Mouse (Mus musculus): ENCODE data around the gene Dus2. TPM values are rescaled to one million over a fixed set of nuclear protein-coding genes. Genes with fewer than 3 reads are reported as not detected.

Gene Dus2
- polyA plus RNA-seq, 1 experiment from 2014 or later, result 18.4 TPM

DNA sequence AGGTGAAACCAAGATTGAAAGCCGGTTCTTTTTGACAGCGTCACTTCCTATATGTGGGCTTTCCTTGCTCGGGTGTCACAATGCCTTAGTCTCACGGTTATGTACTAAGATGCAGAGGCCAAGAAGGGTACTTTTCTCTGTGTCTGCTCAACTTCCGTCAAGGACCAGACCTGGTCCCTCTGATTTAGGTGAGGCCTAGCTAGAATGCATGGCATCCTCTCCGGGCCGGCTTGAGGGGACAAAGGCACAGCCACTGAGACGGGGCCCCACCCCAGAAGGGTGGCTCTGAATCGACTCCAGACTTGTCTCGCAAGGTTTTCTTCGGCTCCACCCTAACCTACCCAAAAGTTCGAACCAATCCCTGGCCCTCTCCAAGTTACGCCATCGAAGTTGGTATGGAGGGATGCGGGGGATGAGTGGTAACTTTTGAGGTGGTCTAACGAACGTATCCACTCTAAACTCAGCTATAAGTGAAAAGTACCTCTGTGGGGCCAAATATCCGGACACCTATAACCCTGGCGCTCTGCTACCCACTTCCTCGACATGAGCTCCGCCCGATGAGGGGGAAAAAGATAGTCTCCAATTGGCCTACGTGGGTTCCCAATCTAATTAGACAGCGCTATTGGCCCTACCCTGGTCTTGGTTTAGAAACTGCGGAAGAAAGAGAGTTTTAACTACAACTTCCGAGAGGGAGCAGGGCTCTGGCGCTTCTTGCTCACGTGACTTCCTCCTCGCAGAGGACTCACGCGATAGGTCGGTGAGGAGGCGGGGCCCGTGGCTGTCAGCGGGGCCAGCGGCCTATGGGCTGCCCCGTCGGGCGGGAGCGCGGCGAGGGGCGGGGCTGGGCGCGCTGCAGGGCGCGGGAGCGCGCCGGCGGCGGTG, 67.8 kb downstream of the Dus2 start, which contains the start of gene Nfatc3:
Nfatc3 (plus strand) TSS at position 110 of the 882 bp plus-strand sequence.
- WGBS, result under 1% methylated on average over 52 of the region's 52 CpGs
- H3K4me1 ChIP-seq (replicated peaks; ENCODE audit: control insufficient read depth, insufficient read depth, low read length), result peaks cover 15% of the 10 kb centered on the region
- peak; percentile 99 for ATAC-seq (ENCODE audit: low read depth)
- no peaks in the 10 kb centered on the region for H3K36me3 ChIP-seq (ENCODE audit: control insufficient read depth, insufficient read depth, low read length)
- peak within 1 kb of the TSS; percentile 68 for H3K4me2 ChIP-seq (ENCODE audit: low read depth, low read length)
- no peaks in the 10 kb centered on the region for H3K27me3 ChIP-seq (ENCODE audit: control insufficient read depth, insufficient read depth, low read depth, low read length)
- H3K9me3 ChIP-seq (ENCODE audit: control insufficient read depth, low read length), result no peaks in the 10 kb centered on the region
- peak within 1 kb of the TSS; percentile 92 for H3K9ac ChIP-seq (ENCODE audit: low read length)
- H3K27ac ChIP-seq (ENCODE audit: low read length), result peak within 1 kb of the TSS; percentile 96
- H3K4me3 ChIP-seq (ENCODE audit: low read length), result peak within 1 kb of the TSS; percentile 93

GRCm38 (mm10) chr8:106059613-106060371, 68.7 kb downstream of the Dus2 start:
- peak; percentile 79 for ATAC-seq (ENCODE audit: low read depth)

DNA sequence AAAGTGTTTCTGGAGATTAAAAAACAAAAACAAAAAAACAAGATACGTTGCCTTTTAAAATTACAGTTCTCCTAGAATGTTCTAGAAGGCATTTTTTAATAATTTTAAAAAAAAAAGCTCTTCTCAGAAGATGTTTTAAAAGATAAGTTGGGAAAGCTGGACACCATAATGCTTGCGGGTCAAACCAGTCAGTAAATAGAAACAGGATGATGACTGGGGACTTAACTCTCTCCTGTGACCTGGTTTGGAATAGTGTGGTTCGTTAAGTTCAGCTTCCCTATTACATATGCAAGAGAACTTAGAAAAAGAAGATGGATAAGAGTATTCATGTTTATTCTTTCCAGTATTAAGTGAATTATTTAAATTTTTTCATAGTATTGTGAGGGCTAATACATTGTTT, 69.4 kb downstream of the Dus2 start:
- H3K9ac ChIP-seq (ENCODE audit: low read length), result peak overlapping the region; percentile 92; the same call in 1 of the 2 replicates
- ATAC-seq (ENCODE audit: low read depth), result no peak
- WGBS, result 3% methylated on average over 3 of the region's 3 CpGs
- H3K4me1 ChIP-seq (replicated peaks; ENCODE audit: control insufficient read depth, insufficient read depth, low read length), result peaks cover 15% of the 10 kb centered on the region
- H3K9me3 ChIP-seq (ENCODE audit: control insufficient read depth, low read length), result no peaks in the 10 kb centered on the region
- no peaks in the 10 kb centered on the region for H3K36me3 ChIP-seq (ENCODE audit: control insufficient read depth, insufficient read depth, low read length)
- no peak overlapping the region for H3K27ac ChIP-seq (ENCODE audit: low read length)
- H3K4me3 ChIP-seq (ENCODE audit: low read length), result peak overlapping the region; percentile 93
- peak overlapping the region; percentile 68 for H3K4me2 ChIP-seq (ENCODE audit: low read depth, low read length)
- no peaks in the 10 kb centered on the region for H3K27me3 ChIP-seq (ENCODE audit: control insufficient read depth, insufficient read depth, low read depth, low read length)

More at GRCm38 (mm10) chr8:106059613-106060371, 68.7 kb downstream of the Dus2 start:
- Histone ChIP-seq H3K4me1 (replicated peaks; ENCODE audit: control insufficient read depth, insufficient read depth, low read length) (peaks cover 15% of the 10 kb centered on the region), H3K4me3 (ENCODE audit: low read length) (peak overlapping the region; percentile 93), H3K36me3 (ENCODE audit: control insufficient read depth, insufficient read depth, low read length) (no peaks in the 10 kb centered on the region), H3K27ac (ENCODE audit: low read length) (peak overlapping the region; percentile 96), H3K9me3 (ENCODE audit: control insufficient read depth, low read length) (no peaks in the 10 kb centered on the region), H3K4me2 (ENCODE audit: low read depth, low read length) (peak overlapping the region; percentile 68), H3K27me3 (ENCODE audit: control insufficient read depth, insufficient read depth, low read depth, low read length) (no peaks in the 10 kb centered on the region), H3K9ac (ENCODE audit: low read length) (peak overlapping the region; percentile 92)
- under 1% methylated on average over 71 of the region's 83 CpGs for WGBS

GRCm38 (mm10) chr8:106061686-106062085, 70.5 kb downstream of the Dus2 start:
- H3K27ac ChIP-seq (ENCODE audit: low read length), result no peak overlapping the region
- WGBS, result 79% methylated on average over 6 of the region's 6 CpGs
- ATAC-seq (ENCODE audit: low read depth), result no peak
- H3K9ac ChIP-seq (ENCODE audit: low read length), result no peak overlapping the region
- H3K9me3 ChIP-seq (ENCODE audit: control insufficient read depth, low read length), result no peaks in the 10 kb centered on the region
- no peaks in the 10 kb centered on the region for H3K27me3 ChIP-seq (ENCODE audit: control insufficient read depth, insufficient read depth, low read depth, low read length)
- H3K4me3 ChIP-seq (ENCODE audit: low read length), result no peak overlapping the region
- peak overlapping the region; percentile 68; the same call in 1 of the 2 replicates for H3K4me2 ChIP-seq (ENCODE audit: low read depth, low read length)
- H3K4me1 ChIP-seq (replicated peaks; ENCODE audit: control insufficient read depth, insufficient read depth, low read length), result peaks cover 15% of the 10 kb centered on the region
- no peaks in the 10 kb centered on the region for H3K36me3 ChIP-seq (ENCODE audit: control insufficient read depth, insufficient read depth, low read length)

GRCm38 (mm10) chr8:106063046-106063445, 71.9 kb downstream of the Dus2 start:
- Histone ChIP-seq H3K27me3 (ENCODE audit: control insufficient read depth, insufficient read depth, low read depth, low read length) (no peaks in the 10 kb centered on the region), H3K4me1 (replicated peaks; ENCODE audit: control insufficient read depth, insufficient read depth, low read length) (peaks cover 14% of the 10 kb centered on the region), H3K9ac (ENCODE audit: low read length) (no peak overlapping the region), H3K36me3 (ENCODE audit: control insufficient read depth, insufficient read depth, low read length) (no peaks in the 10 kb centered on the region), H3K9me3 (ENCODE audit: control insufficient read depth, low read length) (no peaks in the 10 kb centered on the region), H3K27ac (ENCODE audit: low read length) (no peak overlapping the region), H3K4me3 (ENCODE audit: low read length) (no peak overlapping the region), H3K4me2 (ENCODE audit: low read depth, low read length) (no peak overlapping the region)
- ATAC-seq (ENCODE audit: low read depth), result no peak
- 96% methylated on average over 7 of the region's 7 CpGs for WGBS

- H3K4me2 ChIP-seq (ENCODE audit: low read depth, low read length), result no peak overlapping the region
- WGBS, result 100% methylated on average over 2 of the region's 2 CpGs
- no peak overlapping the region for H3K9ac ChIP-seq (ENCODE audit: low read length)
- no peak for ATAC-seq (ENCODE audit: low read depth)
- H3K4me1 ChIP-seq (replicated peaks; ENCODE audit: control insufficient read depth, insufficient read depth, low read length), result peaks cover under 1% of the 10 kb centered on the region
- H3K9me3 ChIP-seq (ENCODE audit: control insufficient read depth, low read length), result no peaks in the 10 kb centered on the region
- no peaks in the 10 kb centered on the region for H3K36me3 ChIP-seq (ENCODE audit: control insufficient read depth, insufficient read depth, low read length)
- no peak overlapping the region for H3K27ac ChIP-seq (ENCODE audit: low read length)
- H3K4me3 ChIP-seq (ENCODE audit: low read length), result no peak overlapping the region
- H3K27me3 ChIP-seq (ENCODE audit: control insufficient read depth, insufficient read depth, low read depth, low read length), result no peaks in the 10 kb centered on the region
Observed at GRCm38 (mm10) chr8:106066721-106067120, 75.6 kb downstream of the Dus2 start.

GRCm38 (mm10) chr8:106069565-106069964, 78.4 kb downstream of the Dus2 start:
- no peaks in the 10 kb centered on the region for H3K36me3 ChIP-seq (ENCODE audit: control insufficient read depth, insufficient read depth, low read length)
- no peak overlapping the region for H3K9ac ChIP-seq (ENCODE audit: low read length)
- no peak overlapping the region for H3K27ac ChIP-seq (ENCODE audit: low read length)
- H3K27me3 ChIP-seq (ENCODE audit: control insufficient read depth, insufficient read depth, low read depth, low read length), result no peaks in the 10 kb centered on the region
- no peak overlapping the region for H3K4me3 ChIP-seq (ENCODE audit: low read length)
- 56% methylated on average over 1 of the region's 1 CpGs for WGBS
- H3K4me2 ChIP-seq (ENCODE audit: low read depth, low read length), result no peak overlapping the region
- H3K4me1 ChIP-seq (replicated peaks; ENCODE audit: control insufficient read depth, insufficient read depth, low read length), result no peaks in the 10 kb centered on the region
- ATAC-seq (ENCODE audit: low read depth), result no peak
- H3K9me3 ChIP-seq (ENCODE audit: control insufficient read depth, low read length), result no peaks in the 10 kb centered on the region

- H3K27me3 ChIP-seq (ENCODE audit: control insufficient read depth, insufficient read depth, low read depth, low read length), result no peaks in the 10 kb centered on the region
- H3K9me3 ChIP-seq (ENCODE audit: control insufficient read depth, low read length), result no peaks in the 10 kb centered on the region
- no peak overlapping the region for H3K4me2 ChIP-seq (ENCODE audit: low read depth, low read length)
- no peaks in the 10 kb centered on the region for H3K4me1 ChIP-seq (replicated peaks; ENCODE audit: control insufficient read depth, insufficient read depth, low read length)
- ATAC-seq (ENCODE audit: low read depth), result no peak
- H3K36me3 ChIP-seq (ENCODE audit: control insufficient read depth, insufficient read depth, low read length), result no peaks in the 10 kb centered on the region
- H3K27ac ChIP-seq (ENCODE audit: low read length), result no peak overlapping the region
- no peak overlapping the region for H3K4me3 ChIP-seq (ENCODE audit: low read length)
- H3K9ac ChIP-seq (ENCODE audit: low read length), result no peak overlapping the region
Observed at GRCm38 (mm10) chr8:106072113-106072512, 81.0 kb downstream of the Dus2 start.

GRCm38 (mm10) chr8:106074236-106074635, 83.1 kb downstream of the Dus2 start:
- no peak for ATAC-seq (ENCODE audit: low read depth)

More at GRCm38 (mm10) chr8:106074236-106074635, 83.1 kb downstream of the Dus2 start:
- Histone ChIP-seq H3K4me3 (ENCODE audit: low read length) (no peak overlapping the region), H3K4me2 (ENCODE audit: low read depth, low read length) (no peak overlapping the region), H3K27ac (ENCODE audit: low read length) (no peak overlapping the region), H3K9ac (ENCODE audit: low read length) (no peak overlapping the region), H3K9me3 (ENCODE audit: control insufficient read depth, low read length) (no peaks in the 10 kb centered on the region), H3K36me3 (ENCODE audit: control insufficient read depth, insufficient read depth, low read length) (peaks cover 5% of the 10 kb centered on the region), H3K27me3 (ENCODE audit: control insufficient read depth, insufficient read depth, low read depth, low read length) (no peaks in the 10 kb centered on the region), H3K4me1 (replicated peaks; ENCODE audit: control insufficient read depth, insufficient read depth, low read length) (no peaks in the 10 kb centered on the region)

Data from lung, embryonic 16.5 days (tissue).